Mouse (Mus musculus): Measurements from ENCODE around the gene Tcp1. TPM values are rescaled to one million over a fixed set of nuclear protein-coding genes. Genes with fewer than 3 reads are reported as not detected.
"Not testable (repeated sequence)": the region's sequence is repeated elsewhere in the genome, so short reads cannot be mapped to it uniquely, and the experiment has no call there.

Gene Tcp1
- polyA plus RNA-seq, 1 experiment, result 188 TPM

DNA sequence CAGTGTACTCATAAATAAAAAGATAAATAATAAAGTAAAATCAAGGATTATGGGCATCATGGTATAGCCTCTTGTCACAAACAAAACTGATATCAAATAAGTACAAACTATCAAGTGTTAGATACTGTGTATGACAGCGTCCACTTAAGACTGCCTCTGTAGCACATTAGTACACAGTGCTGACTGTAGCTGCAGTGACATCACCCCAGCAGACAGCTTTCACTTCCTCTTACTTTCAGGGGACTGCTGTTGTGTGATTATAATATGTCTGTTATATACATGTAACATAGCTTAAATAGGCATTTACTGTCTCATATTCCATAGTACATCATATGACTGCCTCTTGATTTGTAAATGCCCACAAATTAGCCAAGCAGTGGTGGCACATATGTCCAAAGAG is 5.6 kb downstream of the Tcp1 start:
- 76% methylated on average over 1 of the region's 1 CpGs for WGBS
- no peaks in the 10 kb centered on the region for H3K4me1 ChIP-seq (ENCODE audit: control insufficient read depth, insufficient read depth, low read length)
- H3K4me3 ChIP-seq (replicated peaks; ENCODE audit: control insufficient read depth, low read depth, low read length), result no peak overlapping the region
- H3K27ac ChIP-seq (ENCODE audit: control insufficient read depth, insufficient read depth, low read depth, low read length, poor library complexity), result no peak overlapping the region
- TF ChIP-seq POLR2A (IDR thresholded peaks at IDR 0.05; ENCODE audit: borderline replicate concordance, control insufficient read depth, low read depth, low read length) (no peak), CTCF (IDR thresholded peaks at IDR 0.05; ENCODE audit: control insufficient read depth, insufficient read depth, low read length) (no peak)

DNA sequence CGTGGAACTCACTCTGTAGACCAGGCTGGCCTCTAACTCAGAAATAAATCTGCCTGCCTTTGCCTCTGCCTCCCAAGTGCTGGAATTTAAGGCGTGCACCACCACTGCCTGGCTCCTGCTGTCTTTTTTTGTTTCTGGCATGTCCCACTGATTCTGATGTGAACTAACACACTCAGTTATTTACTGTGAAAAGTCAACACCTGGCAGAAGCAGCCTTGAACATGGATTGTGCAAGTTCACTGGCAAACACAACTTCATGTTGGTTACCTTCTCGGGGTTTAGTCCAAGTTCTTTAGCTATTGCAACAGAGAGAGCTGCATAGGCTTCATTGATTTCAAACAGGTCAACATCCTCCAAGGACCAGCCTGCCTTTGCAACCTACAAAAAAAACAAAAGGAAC is 9.5 kb downstream of the Tcp1 start:
- 73% methylated on average over 3 of the region's 3 CpGs for WGBS
- Histone ChIP-seq H3K4me3 (replicated peaks; ENCODE audit: control insufficient read depth, low read depth, low read length) (no peak overlapping the region), H3K4me1 (ENCODE audit: control insufficient read depth, insufficient read depth, low read length) (no peaks in the 10 kb centered on the region), H3K27ac (ENCODE audit: control insufficient read depth, insufficient read depth, low read depth, low read length, poor library complexity) (no peak overlapping the region)
- no peak for TF ChIP-seq POLR2A (IDR thresholded peaks at IDR 0.05; ENCODE audit: borderline replicate concordance, control insufficient read depth, low read depth, low read length)
- no peak for TF ChIP-seq CTCF (IDR thresholded peaks at IDR 0.05; ENCODE audit: control insufficient read depth, insufficient read depth, low read length)

DNA sequence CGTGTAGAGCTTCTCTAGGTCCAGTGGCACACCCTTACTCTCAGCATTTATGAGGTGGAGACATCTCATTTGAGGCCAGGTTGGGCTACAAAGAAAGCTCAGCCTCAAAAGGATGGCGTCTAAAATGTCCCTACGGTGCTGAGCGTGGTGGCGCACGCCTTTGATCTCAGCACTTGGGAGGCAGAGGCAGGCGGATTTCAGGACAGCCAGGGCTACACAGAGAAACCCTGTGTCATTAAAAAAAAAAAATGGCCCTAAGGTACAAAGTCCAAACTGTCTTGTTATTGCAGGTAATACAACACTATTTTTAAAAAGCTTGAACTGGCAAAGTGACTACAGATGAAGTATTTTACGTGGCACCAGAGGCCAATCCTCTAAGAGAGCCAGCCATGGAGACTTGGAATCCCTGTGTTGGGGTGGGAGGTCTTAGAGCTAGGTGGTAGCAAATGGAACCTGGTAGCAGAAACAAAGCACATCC is 10.2 kb downstream of the Tcp1 start:
- no peak for TF ChIP-seq POLR2A (IDR thresholded peaks at IDR 0.05; ENCODE audit: borderline replicate concordance, control insufficient read depth, low read depth, low read length)
- TF ChIP-seq CTCF (IDR thresholded peaks at IDR 0.05; ENCODE audit: control insufficient read depth, insufficient read depth, low read length), result no peak
- Histone ChIP-seq H3K4me3 (replicated peaks; ENCODE audit: control insufficient read depth, low read depth, low read length) (no peak overlapping the region), H3K27ac (ENCODE audit: control insufficient read depth, insufficient read depth, low read depth, low read length, poor library complexity) (no peak overlapping the region), H3K4me1 (ENCODE audit: control insufficient read depth, insufficient read depth, low read length) (no peaks in the 10 kb centered on the region)
- WGBS, result 88% methylated on average over 8 of the region's 8 CpGs

DNA sequence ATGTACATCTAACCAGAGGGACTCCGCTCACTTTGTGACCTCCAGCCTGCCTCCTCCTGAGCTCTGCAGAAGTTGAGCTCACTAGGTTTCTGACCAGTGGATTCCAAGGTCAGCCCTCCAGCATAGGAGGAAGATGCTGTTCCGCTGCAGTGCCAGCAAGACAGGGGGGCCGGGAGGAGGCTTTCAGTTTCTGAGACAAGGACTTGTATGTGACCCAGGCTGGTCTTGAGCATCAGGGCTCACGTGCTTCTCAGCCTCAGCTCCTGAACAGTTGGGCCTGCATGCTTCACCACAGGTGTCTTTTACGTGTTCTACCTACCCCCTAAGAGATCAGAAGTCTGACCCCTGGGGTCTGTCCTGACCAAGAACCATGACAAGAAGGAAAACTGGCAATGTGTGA is 16.1 kb downstream of the Tcp1 start:
- H3K4me1 ChIP-seq (ENCODE audit: control insufficient read depth, insufficient read depth, low read length); H3K27ac ChIP-seq (ENCODE audit: control insufficient read depth, insufficient read depth, low read depth, low read length, poor library complexity); H3K4me3 ChIP-seq (replicated peaks; ENCODE audit: control insufficient read depth, low read depth, low read length): not testable (repeated sequence)
- WGBS, result 83% methylated on average over 5 of the region's 5 CpGs

DNA sequence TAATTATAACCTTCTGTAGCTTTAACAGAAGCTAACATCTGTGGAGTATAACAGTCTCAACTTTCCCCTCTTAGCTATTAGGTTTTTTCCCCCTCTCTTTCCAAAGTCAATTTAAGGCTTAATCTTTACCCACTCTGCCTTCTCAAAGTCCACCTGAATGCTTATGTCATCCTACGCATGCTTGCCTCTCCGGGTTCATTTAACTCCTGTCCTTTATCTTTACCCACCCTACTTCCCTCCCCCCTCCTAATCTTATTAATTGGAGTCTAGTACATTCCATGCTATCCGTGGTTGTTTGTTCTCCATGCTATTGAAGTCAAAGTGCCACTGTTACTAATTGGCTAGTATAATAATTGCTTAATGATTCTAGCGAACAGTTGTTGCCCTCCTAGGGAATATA is 20.2 kb downstream of the Tcp1 start:
- Histone ChIP-seq H3K27ac (ENCODE audit: control insufficient read depth, insufficient read depth, low read depth, low read length, poor library complexity) (no peak overlapping the region), H3K4me3 (replicated peaks; ENCODE audit: control insufficient read depth, low read depth, low read length) (no peak overlapping the region), H3K4me1 (ENCODE audit: control insufficient read depth, insufficient read depth, low read length) (peaks cover 2% of the 10 kb centered on the region; the same call in 1 of the 2 replicates)
- no peak for TF ChIP-seq CTCF (IDR thresholded peaks at IDR 0.05; ENCODE audit: control insufficient read depth, insufficient read depth, low read length)
- TF ChIP-seq POLR2A (IDR thresholded peaks at IDR 0.05; ENCODE audit: borderline replicate concordance, control insufficient read depth, low read depth, low read length), result no peak
- WGBS, result 75% methylated on average over 4 of the region's 4 CpGs

DNA sequence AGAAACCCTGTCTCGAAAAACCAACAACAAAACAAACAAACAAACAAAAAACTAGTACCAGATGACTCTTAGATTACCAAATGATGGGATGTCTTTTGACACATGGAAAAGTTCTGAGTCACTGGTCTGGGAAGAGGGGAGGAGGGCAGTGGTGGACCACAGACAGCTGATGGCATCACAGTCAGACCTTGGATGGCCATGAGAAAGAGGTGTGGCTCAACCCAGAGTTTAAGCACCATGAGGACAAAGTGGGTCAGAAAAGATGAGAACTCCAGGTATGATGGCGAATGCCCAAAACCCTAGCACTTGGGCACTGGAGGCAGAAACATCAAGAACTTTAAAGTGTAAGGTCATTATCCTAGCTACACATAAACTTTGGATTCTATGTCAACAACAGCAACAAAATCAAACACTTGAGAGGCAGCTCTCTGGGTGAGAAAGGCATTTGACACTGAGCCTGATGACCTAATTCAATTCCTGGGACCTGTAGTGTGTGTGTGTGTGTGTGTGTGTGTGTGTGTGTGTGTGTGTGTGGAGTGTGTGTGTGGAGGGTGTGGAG is 22.0 kb downstream of the Tcp1 start:
- H3K27ac ChIP-seq (ENCODE audit: control insufficient read depth, insufficient read depth, low read depth, low read length, poor library complexity), result no peak overlapping the region

DNA sequence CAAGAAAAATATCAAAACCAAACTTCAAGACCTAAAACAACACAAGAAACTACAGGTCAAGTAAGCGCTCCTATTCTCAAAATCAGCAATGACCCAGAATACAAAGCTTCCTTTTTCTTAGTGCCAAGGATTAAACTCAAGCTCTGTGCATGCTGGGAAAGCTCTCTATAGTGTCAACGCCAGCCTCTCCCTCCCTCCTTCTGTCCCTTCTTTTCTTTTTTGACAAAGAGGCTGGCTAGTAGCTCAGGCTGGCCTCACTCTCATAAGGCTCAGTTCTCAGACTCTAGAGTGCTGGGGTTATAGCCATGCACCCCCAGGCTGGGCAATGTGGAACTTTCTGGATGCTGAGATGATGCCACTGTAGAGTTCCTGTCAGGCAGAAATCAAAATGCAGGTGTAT is 22.6 kb downstream of the Tcp1 start:
- no peak for TF ChIP-seq POLR2A (IDR thresholded peaks at IDR 0.05; ENCODE audit: borderline replicate concordance, control insufficient read depth, low read depth, low read length)
- no peak for TF ChIP-seq CTCF (IDR thresholded peaks at IDR 0.05; ENCODE audit: control insufficient read depth, insufficient read depth, low read length)
- Histone ChIP-seq H3K4me1 (ENCODE audit: control insufficient read depth, insufficient read depth, low read length) (peaks cover 2% of the 10 kb centered on the region; the same call in 1 of the 2 replicates), H3K4me3 (replicated peaks; ENCODE audit: control insufficient read depth, low read depth, low read length) (no peak overlapping the region), H3K27ac (ENCODE audit: control insufficient read depth, insufficient read depth, low read depth, low read length, poor library complexity) (no peak overlapping the region)
- 63% methylated on average over 2 of the region's 2 CpGs for WGBS

More for the DNA sequence above, 22.0 kb downstream of the Tcp1 start:
- Histone ChIP-seq H3K4me3 (replicated peaks; ENCODE audit: control insufficient read depth, low read depth, low read length) (no peak overlapping the region), H3K4me1 (ENCODE audit: control insufficient read depth, insufficient read depth, low read length) (peaks cover 2% of the 10 kb centered on the region; the same call in 1 of the 2 replicates)
- no peak for TF ChIP-seq POLR2A (IDR thresholded peaks at IDR 0.05; ENCODE audit: borderline replicate concordance, control insufficient read depth, low read depth, low read length)
- no peak for TF ChIP-seq CTCF (IDR thresholded peaks at IDR 0.05; ENCODE audit: control insufficient read depth, insufficient read depth, low read length)
- WGBS, result 81% methylated on average over 2 of the region's 2 CpGs

DNA sequence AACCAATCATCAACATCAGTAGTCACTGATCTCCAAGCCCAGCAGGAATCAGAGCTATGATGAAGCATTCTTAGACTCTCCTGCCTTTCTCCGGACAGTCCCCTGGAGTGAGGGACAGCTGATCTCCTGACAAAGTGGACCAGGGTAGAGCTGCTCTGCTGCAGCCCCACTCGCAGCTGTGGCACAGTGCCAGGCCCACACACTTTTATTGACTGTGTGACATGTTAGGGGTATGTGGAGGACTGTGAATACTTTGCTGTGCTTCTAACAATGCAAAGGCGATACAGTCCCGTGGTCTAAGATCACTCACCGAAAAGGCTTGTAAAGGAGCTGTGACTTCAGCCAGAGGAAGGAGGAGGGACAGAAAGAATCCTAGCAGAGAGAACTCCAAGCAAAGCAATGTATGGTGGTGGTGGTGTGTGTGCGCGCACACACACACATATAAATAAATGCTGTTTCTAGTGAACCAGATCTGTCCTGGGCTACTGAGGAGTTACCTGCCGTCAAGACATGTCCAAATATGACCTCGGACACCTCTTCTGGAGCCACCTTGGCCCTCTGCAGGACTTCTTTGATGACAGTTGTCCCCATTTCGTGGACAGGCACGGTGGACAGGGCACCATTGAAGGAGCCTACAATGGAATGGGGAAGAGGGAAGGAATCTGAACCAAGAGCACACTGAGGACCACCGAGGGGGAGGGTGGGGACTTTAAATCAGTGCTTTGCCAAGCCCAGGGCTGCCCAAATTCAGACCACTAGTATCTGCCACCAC is 24.1 kb downstream of the Tcp1 start:
- H3K4me1 ChIP-seq (ENCODE audit: control insufficient read depth, insufficient read depth, low read length); H3K4me3 ChIP-seq (replicated peaks; ENCODE audit: control insufficient read depth, low read depth, low read length); H3K27ac ChIP-seq (ENCODE audit: control insufficient read depth, insufficient read depth, low read depth, low read length, poor library complexity): not testable (repeated sequence)
- 58% methylated on average over 3 of the region's 12 CpGs for WGBS
